Mouse (Mus musculus): ENCODE data around the gene Vmn1r90.
"Not testable (repeated sequence)": the region's sequence is repeated elsewhere in the genome, so short reads cannot be mapped to it uniquely, and the experiment has no call there.

Vmn1r90 gene

DNA sequence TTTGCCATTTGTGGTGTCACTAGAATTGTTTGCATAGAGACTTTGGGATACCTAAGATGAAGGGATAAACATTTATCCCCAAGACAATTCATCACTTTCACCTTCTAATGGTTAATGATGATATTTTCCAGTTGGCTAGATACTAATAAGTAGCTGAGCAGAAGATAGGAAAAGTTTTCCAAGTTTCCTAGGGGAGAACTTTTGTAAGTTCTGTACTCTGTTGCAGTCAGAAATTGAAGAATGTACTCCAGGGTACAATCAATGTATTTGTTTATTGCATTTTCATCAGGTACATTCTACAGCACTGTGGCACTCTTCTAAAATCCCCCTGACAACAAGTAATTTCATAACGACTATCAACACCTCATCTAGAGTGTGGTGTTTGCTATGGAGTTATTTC, at the start of gene Vmn1r90:
TSS of gene Vmn1r90 (minus strand) at position 101 of the 400 bp plus-strand sequence.
- DNase-seq (ENCODE audit: low read depth) = no peak

GRCm38 (mm10) chr7:14593009-14593408, 29.7 kb upstream of the Vmn1r90 start:
- DNase-seq (ENCODE audit: low read depth) = not testable (repeated sequence)

GRCm38 (mm10) chr7:14552284-14552683, 11.0 kb downstream of the Vmn1r90 start:
- DNase-seq (ENCODE audit: low read depth) = no peak

DNA sequence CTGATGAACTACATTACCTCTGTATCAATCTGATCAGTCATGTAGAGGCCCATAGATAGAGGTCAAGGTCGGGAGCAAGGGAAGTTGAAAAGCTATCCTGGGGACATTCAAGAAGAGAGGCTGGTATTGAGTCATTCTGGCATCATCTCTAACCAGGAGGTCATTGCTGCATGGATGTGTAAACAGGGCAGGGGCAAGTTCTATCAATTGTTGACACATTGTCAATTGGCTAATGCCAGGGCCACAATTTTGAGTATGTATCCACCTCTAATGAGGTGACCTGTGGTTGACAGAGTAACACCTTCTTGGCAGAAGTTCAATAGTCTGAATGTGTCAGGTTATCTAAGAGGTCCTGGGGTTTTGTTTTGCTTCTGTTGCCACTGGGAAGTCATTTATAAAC, 38.0 kb downstream of the Vmn1r90 start:
- DNase-seq (ENCODE audit: low read depth) = no peak

GRCm38 (mm10) chr7:14522636-14523035, 40.7 kb downstream of the Vmn1r90 start:
- no peak for DNase-seq (ENCODE audit: low read depth)

GRCm38 (mm10) chr7:14518301-14518700, 45.0 kb downstream of the Vmn1r90 start:
- DNase-seq (ENCODE audit: low read depth) = no peak

All from NIH3T3 (cell line).